Mouse (Mus musculus) erythroblast, embryonic 14.5 days (primary cell): ENCODE results near the gene Dnase2a. TPM values are rescaled to one million over a fixed set of nuclear protein-coding genes. Genes with fewer than 3 reads are reported as not detected.
"Not testable (repeated sequence)": the region's sequence is repeated elsewhere in the genome, so short reads cannot be mapped to it uniquely, and the experiment has no call there.

Experiments
- H3K27me3 ChIP-seq: 2 replicates; pipeline ENCODE4 v1.6.1; 2012; ENCODE audit warnings: inconsistent platforms; ENCODE audit not compliant: control insufficient read depth
- H3K36me3 ChIP-seq: 2 replicates; pipeline ENCODE4 v1.6.1; 2012; ENCODE audit warnings: mild to moderate bottlenecking, inconsistent platforms; ENCODE audit not compliant: control insufficient read depth
- H3K4me1 ChIP-seq: 2 replicates; pipeline ENCODE4 v1.6.1; 2012; ENCODE audit warnings: inconsistent platforms; ENCODE audit not compliant: control insufficient read depth
- H3K4me3 ChIP-seq: replicated peaks from 2 replicates; pipeline ENCODE3; 2012; ENCODE audit warnings: moderate library complexity, mild to moderate bottlenecking, inconsistent platforms
- H3K9me3 ChIP-seq: 2 replicates; pipeline ENCODE4 v1.6.1; 2012; ENCODE audit warnings: low read length, inconsistent platforms, mixed read lengths; ENCODE audit not compliant: control insufficient read depth
- GATA1 ChIP-seq: IDR thresholded peaks from 2 replicates; pipeline ENCODE4 v1.6.1; 2012; ENCODE audit warnings: low read length, inconsistent platforms, mixed read lengths
- TAL1 ChIP-seq: IDR thresholded peaks from 3 replicates; pipeline ENCODE4 v1.6.1; 2012; ENCODE audit warnings: low read length, inconsistent platforms, mixed read lengths
- polyA plus RNA-seq: library from polyadenylated mRNA; stranded (reverse); fragments of >175 nt; gene quantifications from 2 replicates; pipeline ENCODE4 v1.2.3, GENCODE M21; 2012

The Dnase2a gene
- polyA plus RNA-seq, 1 experiment, result 4.8 TPM

- no peaks in the 10 kb centered on the region for H3K27me3 ChIP-seq
Observed at GRCm38 (mm10) chr8:84904351-84904750, 4.0 kb upstream of the Dnase2a start.

GRCm38 (mm10) chr8:84907037-84907436 is 1.3 kb upstream of the Dnase2a start:
- peaks cover 70% of the 10 kb centered on the region for H3K4me1 ChIP-seq

More at GRCm38 (mm10) chr8:84904351-84904750, 4.0 kb upstream of the Dnase2a start:
- peaks cover 71% of the 10 kb centered on the region for H3K36me3 ChIP-seq
- TF ChIP-seq TAL1 (no peak), GATA1 (no peak)
- H3K9me3 ChIP-seq, result no peaks in the 10 kb centered on the region
- peak overlapping the region; percentile 59 for H3K4me3 ChIP-seq
- peaks cover 73% of the 10 kb centered on the region for H3K4me1 ChIP-seq

GRCm38 (mm10) chr8:84907493-84907892 is 867 bp upstream of the Dnase2a start:
- Histone ChIP-seq H3K9me3 (no peaks in the 10 kb centered on the region), H3K4me1 (peaks cover 75% of the 10 kb centered on the region), H3K36me3 (peaks cover 83% of the 10 kb centered on the region), H3K27me3 (peaks cover 9% of the 10 kb centered on the region), H3K4me3 (peak overlapping the region; percentile 31)
- no peak for TF ChIP-seq TAL1
- no peak for TF ChIP-seq GATA1

More at GRCm38 (mm10) chr8:84907037-84907436, 1.3 kb upstream of the Dnase2a start:
- peaks cover 84% of the 10 kb centered on the region for H3K36me3 ChIP-seq
- TF ChIP-seq TAL1 (no peak), GATA1 (no peak)
- peaks cover 5% of the 10 kb centered on the region for H3K27me3 ChIP-seq
- H3K9me3 ChIP-seq, result no peaks in the 10 kb centered on the region
- peak overlapping the region; percentile 20 for H3K4me3 ChIP-seq

- H3K4me3 ChIP-seq, result peak overlapping the region; percentile 72
- H3K9me3 ChIP-seq, result not testable (repeated sequence)
- peaks cover 14% of the 10 kb centered on the region for H3K27me3 ChIP-seq
- H3K4me1 ChIP-seq, result peaks cover 80% of the 10 kb centered on the region
- peaks cover 78% of the 10 kb centered on the region for H3K36me3 ChIP-seq
Observed at GRCm38 (mm10) chr8:84907979-84908378, 381 bp upstream of the Dnase2a start.

- peaks cover 84% of the 10 kb centered on the region for H3K4me1 ChIP-seq
- TF ChIP-seq TAL1 (no peak), GATA1 (no peak)
- H3K27me3 ChIP-seq, result peaks cover 17% of the 10 kb centered on the region
- H3K36me3 ChIP-seq, result peaks cover 65% of the 10 kb centered on the region
- no peaks in the 10 kb centered on the region for H3K9me3 ChIP-seq
- H3K4me3 ChIP-seq, result peak overlapping the region; percentile 72
Observed at GRCm38 (mm10) chr8:84909162-84909767, 905 bp downstream of the Dnase2a start.

- Histone ChIP-seq H3K27me3 (peaks cover 17% of the 10 kb centered on the region), H3K4me1 (peaks cover 83% of the 10 kb centered on the region), H3K9me3 (no peaks in the 10 kb centered on the region), H3K36me3 (peaks cover 58% of the 10 kb centered on the region), H3K4me3 (peak overlapping the region; percentile 72)
- no peak for TF ChIP-seq TAL1
- TF ChIP-seq GATA1, result no peak
Observed at GRCm38 (mm10) chr8:84909949-84910348, 1.6 kb downstream of the Dnase2a start.

- no peak for TF ChIP-seq TAL1
- TF ChIP-seq GATA1, result no peak
- H3K27me3 ChIP-seq, result peaks cover 17% of the 10 kb centered on the region
- H3K36me3 ChIP-seq, result peaks cover 54% of the 10 kb centered on the region
- H3K4me3 ChIP-seq, result peak overlapping the region; percentile 72
- no peaks in the 10 kb centered on the region for H3K9me3 ChIP-seq
- peaks cover 83% of the 10 kb centered on the region for H3K4me1 ChIP-seq
Observed at GRCm38 (mm10) chr8:84910551-84910950, 2.2 kb downstream of the Dnase2a start.

GRCm38 (mm10) chr8:84911854-84912253 is 3.5 kb downstream of the Dnase2a start:
- TF ChIP-seq TAL1 (no peak), GATA1 (no peak)
- peaks cover 51% of the 10 kb centered on the region for H3K36me3 ChIP-seq
- peaks cover 17% of the 10 kb centered on the region for H3K27me3 ChIP-seq
- peaks cover 85% of the 10 kb centered on the region for H3K4me1 ChIP-seq
- H3K4me3 ChIP-seq, result peak overlapping the region; percentile 75
- no peaks in the 10 kb centered on the region for H3K9me3 ChIP-seq

- Histone ChIP-seq H3K4me1 (peaks cover 80% of the 10 kb centered on the region), H3K27me3 (peaks cover 19% of the 10 kb centered on the region), H3K4me3 (peak overlapping the region; percentile 75), H3K36me3 (peaks cover 45% of the 10 kb centered on the region), H3K9me3 (no peaks in the 10 kb centered on the region)
- TF ChIP-seq GATA1, result no peak
Observed at GRCm38 (mm10) chr8:84912391-84912790, 4.0 kb downstream of the Dnase2a start.

- Histone ChIP-seq H3K4me1 (peaks cover 77% of the 10 kb centered on the region), H3K27me3 (peaks cover 26% of the 10 kb centered on the region), H3K9me3 (no peaks in the 10 kb centered on the region), H3K36me3 (peaks cover 42% of the 10 kb centered on the region), H3K4me3 (peak overlapping the region; percentile 75)
- TF ChIP-seq TAL1 (no peak), GATA1 (no peak)
Observed at GRCm38 (mm10) chr8:84912895-84913501, 4.6 kb downstream of the Dnase2a start.
